Mouse (Mus musculus) midbrain, embryonic 14.5 days (tissue): ENCODE measurements around the gene Hs1bp3. TPM values are rescaled to one million over a fixed set of nuclear protein-coding genes. Genes with fewer than 3 reads are reported as not detected.

ENCODE experiments used
- ATAC-seq: fragments of 200-750 bp; cut with Nextera tagmentation; 2 replicates; pipeline ENCODE4 v1.8.0; 2017; ENCODE audit warnings: moderate number of reproducible peaks, moderate library complexity; ENCODE audit not compliant: low FRiP score, low TSS enrichment
- DNase-seq: peaks from one replicate; pipeline ENCODE4 v3.0.0-alpha.2; 2015
- H3K27ac ChIP-seq: fragments of 300-500 bp; sonication (generic); replicated peaks from 2 replicates; pipeline ENCODE4 v1.5.1; 2014; ENCODE audit warnings: mild to moderate bottlenecking, low read depth, low read length, moderate library complexity
- H3K27me3 ChIP-seq: fragments of 300-500 bp; sonication (generic); 2 replicates; pipeline ENCODE4 v1.6.1; 2014; ENCODE audit warnings: low read length, control low read depth, mixed read lengths; ENCODE audit not compliant: control insufficient read depth, insufficient read depth
- H3K36me3 ChIP-seq: fragments of 300-500 bp; sonication (generic); 2 replicates; pipeline ENCODE4 v1.6.1; 2014; ENCODE audit warnings: low read length, control low read depth; ENCODE audit not compliant: control insufficient read depth, insufficient read depth
- H3K4me1 ChIP-seq: fragments of 300-500 bp; sonication (generic); 2 replicates; pipeline ENCODE4 v1.6.1; 2014; ENCODE audit warnings: mild to moderate bottlenecking, antibody characterized with exemption, low read length, control low read depth; ENCODE audit not compliant: control insufficient read depth, insufficient read depth
- H3K4me2 ChIP-seq: fragments of 300-500 bp; sonication (generic); 2 replicates; pipeline ENCODE4 v1.6.1; 2014; ENCODE audit warnings: mild to moderate bottlenecking, low read length, moderate library complexity
- H3K4me3 ChIP-seq: fragments of 300-500 bp; sonication (generic); replicated peaks from 2 replicates; pipeline ENCODE4 v1.5.1; 2014; ENCODE audit warnings: low read depth, low read length
- H3K9ac ChIP-seq: fragments of 300-500 bp; sonication (generic); replicated peaks from 2 replicates; pipeline ENCODE4 v1.6.1; 2014; ENCODE audit warnings: mild to moderate bottlenecking, low read length, moderate library complexity
- H3K9me3 ChIP-seq: fragments of 300-500 bp; sonication (generic); 2 replicates; pipeline ENCODE4 v1.6.1; 2016; ENCODE audit warnings: low read length, control low read depth, mixed read lengths; ENCODE audit not compliant: control insufficient read depth
- WGBS: fragments of 180-500 bp; shearing (Covaris S2); extraction: QIAGEN DNeasy Blood & Tissue Kit; methylation state at CpG from one replicate; pipeline ENCODE4 v1.1.7; 2014; 5-methylcytosine and 5-hydroxymethylcytosine counted together
- polyA plus RNA-seq: library from polyadenylated mRNA; unstranded; fragments of >200 nt; fragmentation: Nextera tagmentation; extraction: Ambion mirVana; gene quantifications from 2 replicates; pipeline ENCODE4 v1.2.1, GENCODE M21; 2014

Gene Hs1bp3
- polyA plus RNA-seq, 1 experiment from 2014 or later = 6.7 TPM

GRCm38 (mm10) chr12:8310992-8311391 lies 2.2 kb upstream of the Hs1bp3 start:
- H3K9me3 ChIP-seq = no peaks in the 10 kb centered on the region
- H3K4me3 ChIP-seq = no peak overlapping the region
- H3K9ac ChIP-seq = no peak overlapping the region
- H3K36me3 ChIP-seq = no peaks in the 10 kb centered on the region
- H3K27me3 ChIP-seq = 0 out of 2 replicates have a peak, but pooled peaks cover 14% of the 10 kb centered on the region
- WGBS = 30% methylated on average over 17 of the region's 17 CpGs
- ATAC-seq = no peak
- no peak for DNase-seq
- H3K27ac ChIP-seq = no peak overlapping the region
- H3K4me2 ChIP-seq = peak overlapping the region; percentile 19; the same call in 1 of the 2 replicates
- peaks cover 8% of the 10 kb centered on the region; the same call in 1 of the 2 replicates for H3K4me1 ChIP-seq

- no peak overlapping the region for H3K4me3 ChIP-seq
- no peaks in the 10 kb centered on the region for H3K36me3 ChIP-seq
- no peak overlapping the region for H3K27ac ChIP-seq
- ATAC-seq (no peak), DNase-seq (no peak)
- H3K9me3 ChIP-seq = no peaks in the 10 kb centered on the region
- H3K9ac ChIP-seq = no peak overlapping the region
- 0 out of 2 replicates have a peak, but pooled peaks cover 14% of the 10 kb centered on the region for H3K27me3 ChIP-seq
- H3K4me2 ChIP-seq = no peak overlapping the region
- WGBS = 90% methylated on average over 4 of the region's 4 CpGs
- peaks cover 8% of the 10 kb centered on the region; the same call in 1 of the 2 replicates for H3K4me1 ChIP-seq
These were observed 966 bp upstream of the Hs1bp3 start for GRCm38 (mm10) chr12:8312266-8312665.

GRCm38 (mm10) chr12:8313773-8314172 lies 541 bp downstream of the Hs1bp3 start:
- H3K36me3 ChIP-seq = peaks cover 11% of the 10 kb centered on the region
- 21% methylated on average over 12 of the region's 12 CpGs for WGBS
- H3K9me3 ChIP-seq = no peaks in the 10 kb centered on the region
- H3K27ac ChIP-seq = no peak overlapping the region
- 0 out of 2 replicates have a peak, but pooled peaks cover 14% of the 10 kb centered on the region for H3K27me3 ChIP-seq
- H3K4me2 ChIP-seq = peak overlapping the region; percentile 86
- peak overlapping the region; percentile 66 for H3K4me3 ChIP-seq
- DNase-seq (no peak), ATAC-seq (peak; percentile 19)
- peaks cover 8% of the 10 kb centered on the region; the same call in 1 of the 2 replicates for H3K4me1 ChIP-seq
- peak overlapping the region; percentile 74 for H3K9ac ChIP-seq

GRCm38 (mm10) chr12:8316541-8316940 lies 3.3 kb downstream of the Hs1bp3 start:
- Histone ChIP-seq H3K4me2 (no peak overlapping the region), H3K36me3 (peaks cover 26% of the 10 kb centered on the region), H3K9ac (no peak overlapping the region), H3K27me3 (no peaks in the 10 kb centered on the region), H3K27ac (no peak overlapping the region), H3K4me1 (peaks cover 8% of the 10 kb centered on the region; the same call in 1 of the 2 replicates), H3K9me3 (no peaks in the 10 kb centered on the region), H3K4me3 (no peak overlapping the region)
- WGBS = 85% methylated on average over 5 of the region's 5 CpGs
- ATAC-seq (no peak), DNase-seq (no peak)

GRCm38 (mm10) chr12:8320084-8320713 lies 7.0 kb downstream of the Hs1bp3 start:
- Histone ChIP-seq H3K9me3 (no peaks in the 10 kb centered on the region), H3K9ac (no peak overlapping the region), H3K27ac (no peak overlapping the region), H3K4me3 (no peak overlapping the region), H3K4me2 (no peak overlapping the region), H3K27me3 (no peaks in the 10 kb centered on the region), H3K36me3 (peaks cover 31% of the 10 kb centered on the region), H3K4me1 (no peaks in the 10 kb centered on the region)
- ATAC-seq (peak; percentile 31; the same call in 1 of the 2 replicates), DNase-seq (peak; percentile 82)
- 42% methylated on average over 5 of the region's 5 CpGs for WGBS

- no peak overlapping the region; the same call in 1 of the 2 replicates for H3K9ac ChIP-seq
- no peaks in the 10 kb centered on the region for H3K27me3 ChIP-seq
- H3K27ac ChIP-seq = no peak overlapping the region
- H3K9me3 ChIP-seq = no peaks in the 10 kb centered on the region
- DNase-seq = no peak
- H3K4me2 ChIP-seq = no peak overlapping the region
- H3K4me1 ChIP-seq = no peaks in the 10 kb centered on the region
- 84% methylated on average over 10 of the region's 10 CpGs for WGBS
- H3K4me3 ChIP-seq = no peak overlapping the region
- peaks cover 33% of the 10 kb centered on the region for H3K36me3 ChIP-seq
- no peak for ATAC-seq
These were observed 8.3 kb downstream of the Hs1bp3 start for GRCm38 (mm10) chr12:8321506-8321905.

- no peak overlapping the region for H3K9ac ChIP-seq
- H3K36me3 ChIP-seq = peaks cover 19% of the 10 kb centered on the region
- ATAC-seq (no peak), DNase-seq (no peak)
- no peak overlapping the region for H3K27ac ChIP-seq
- H3K27me3 ChIP-seq = no peaks in the 10 kb centered on the region
- no peaks in the 10 kb centered on the region for H3K9me3 ChIP-seq
- 89% methylated on average over 10 of the region's 10 CpGs for WGBS
- H3K4me2 ChIP-seq = no peak overlapping the region
- H3K4me1 ChIP-seq = peaks cover 13% of the 10 kb centered on the region
- no peak overlapping the region for H3K4me3 ChIP-seq
These were observed 10.9 kb downstream of the Hs1bp3 start for GRCm38 (mm10) chr12:8324086-8324485.

GRCm38 (mm10) chr12:8325245-8325942 lies 12.2 kb downstream of the Hs1bp3 start:
- WGBS = 93% methylated on average over 13 of the region's 13 CpGs
- ATAC-seq = no peak
- Histone ChIP-seq H3K4me2 (no peak overlapping the region), H3K9me3 (no peaks in the 10 kb centered on the region), H3K36me3 (peaks cover 12% of the 10 kb centered on the region; the same call in 1 of the 2 replicates), H3K27me3 (no peaks in the 10 kb centered on the region), H3K27ac (no peak overlapping the region), H3K4me3 (no peak overlapping the region), H3K4me1 (peaks cover 13% of the 10 kb centered on the region), H3K9ac (no peak overlapping the region)
- no peak for DNase-seq
